Mouse (Mus musculus): ENCODE results near the gene Xntrpc.
"Not testable (repeated sequence)": the region's sequence is repeated elsewhere in the genome, so short reads cannot be mapped to it uniquely, and the experiment has no call there.

Xntrpc gene

GRCm38 (mm10) chr7:102065046-102065891 is at the start of gene Xntrpc, which contains the start of the genes Rnf121 and Xndc1:
Xntrpc (plus strand) TSS chr7:102065713.
Rnf121 (minus strand) TSS chr7:102065469.
Xndc1 (plus strand) TSS chr7:102065511.
- DNase-seq (ENCODE audit: low spot score in 2 of 2): peak; percentile 83 to 88

- no peak for DNase-seq (ENCODE audit: low spot score in 2 of 2)
Observed at GRCm38 (mm10) chr7:102016936-102017335, 48.6 kb upstream of the Xntrpc start.

GRCm38 (mm10) chr7:102017452-102017851 is 48.1 kb upstream of the Xntrpc start:
- DNase-seq (ENCODE audit: low spot score in 2 of 2): no peak

- DNase-seq (ENCODE audit: low spot score in 2 of 2): no peak
Observed at GRCm38 (mm10) chr7:102018034-102018433, 47.5 kb upstream of the Xntrpc start.

- no peak for DNase-seq (ENCODE audit: low spot score in 2 of 2)
Observed at GRCm38 (mm10) chr7:102018590-102018989, 46.9 kb upstream of the Xntrpc start, which contains the start of gene Il18bp. Il18bp (minus strand) TSS chr7:102018690.

- no peak for DNase-seq (ENCODE audit: low spot score in 2 of 2)
Observed at GRCm38 (mm10) chr7:102019362-102019761, 46.2 kb upstream of the Xntrpc start.

- not testable (repeated sequence) for DNase-seq (ENCODE audit: low spot score in 2 of 2)
Observed at GRCm38 (mm10) chr7:102020934-102021333, 44.6 kb upstream of the Xntrpc start.

GRCm38 (mm10) chr7:102023821-102024220 is 41.7 kb upstream of the Xntrpc start:
- DNase-seq (ENCODE audit: low spot score in 2 of 2): no peak

- no peak for DNase-seq (ENCODE audit: low spot score in 2 of 2)
Observed at GRCm38 (mm10) chr7:102025187-102026119, 40.1 kb upstream of the Xntrpc start.

GRCm38 (mm10) chr7:102034904-102035303 is 30.6 kb upstream of the Xntrpc start:
- no peak for DNase-seq (ENCODE audit: low spot score in 2 of 2)

GRCm38 (mm10) chr7:102035534-102035933 is 30.0 kb upstream of the Xntrpc start:
- DNase-seq (ENCODE audit: low spot score in 2 of 2): no peak

- DNase-seq (ENCODE audit: low spot score in 2 of 2): no peak
Observed at GRCm38 (mm10) chr7:102037318-102037717, 28.2 kb upstream of the Xntrpc start.

GRCm38 (mm10) chr7:102042314-102042713 is 23.2 kb upstream of the Xntrpc start:
- no peak for DNase-seq (ENCODE audit: low spot score in 2 of 2)

GRCm38 (mm10) chr7:102048524-102048923 is 17.0 kb upstream of the Xntrpc start:
- not testable (repeated sequence) for DNase-seq (ENCODE audit: low spot score in 2 of 2)

- DNase-seq (ENCODE audit: low spot score in 2 of 2): no peak
Observed at GRCm38 (mm10) chr7:102061353-102061752, 4.2 kb upstream of the Xntrpc start.

GRCm38 (mm10) chr7:102062203-102062602 is 3.3 kb upstream of the Xntrpc start:
- DNase-seq (ENCODE audit: low spot score in 2 of 2): no peak

GRCm38 (mm10) chr7:102063891-102064290 is 1.6 kb upstream of the Xntrpc start:
- DNase-seq (ENCODE audit: low spot score in 2 of 2): no peak

GRCm38 (mm10) chr7:102064655-102065045 is 863 bp upstream of the Xntrpc start:
- no peak for DNase-seq (ENCODE audit: low spot score in 2 of 2)

GRCm38 (mm10) chr7:102066363-102066762 is 850 bp downstream of the Xntrpc start:
- DNase-seq (ENCODE audit: low spot score in 2 of 2): no peak

- DNase-seq (ENCODE audit: low spot score in 2 of 2): peak; percentile 25 to 36
Observed at GRCm38 (mm10) chr7:102076714-102077296, 11.3 kb downstream of the Xntrpc start.

- peak in 1 of 2 experiments; percentile 16 for DNase-seq (ENCODE audit: low spot score in 2 of 2)
Observed at GRCm38 (mm10) chr7:102078517-102078916, 13.0 kb downstream of the Xntrpc start.

- DNase-seq (ENCODE audit: low spot score in 2 of 2): no peak
Observed at GRCm38 (mm10) chr7:102080311-102080710, 14.8 kb downstream of the Xntrpc start.

Measured in natural killer cell, adult 2 months (primary cell).